Mouse (Mus musculus) C2C12 (cell line): Measurements from ENCODE around the gene Arsk. TPM values are rescaled to one million over a fixed set of nuclear protein-coding genes. Genes with fewer than 3 reads are reported as not detected.

Source experiments
- H3K27me3 ChIP-seq: one replicate; pipeline ENCODE4 v1.6.1; 2011; ENCODE audit not compliant: control insufficient read depth, insufficient read depth, insufficient read length
- H3K36me3 ChIP-seq: one replicate; pipeline ENCODE4 v1.6.1; 2011; ENCODE audit not compliant: control insufficient read depth, insufficient read depth
- H3K4me3 ChIP-seq: one replicate; pipeline ENCODE4 v1.5.1; 2011; ENCODE audit warnings: mild to moderate bottlenecking, control low read depth; ENCODE audit not compliant: poor library complexity, insufficient read depth, severe bottlenecking
- H3K79me2 ChIP-seq: one replicate; pipeline ENCODE4 v1.6.1; 2011; ENCODE audit not compliant: control insufficient read depth, insufficient read depth
- H3K79me3 ChIP-seq: one replicate; pipeline ENCODE4 v1.6.1; 2011; ENCODE audit warnings: low read depth, control low read depth
- H3ac ChIP-seq: one replicate; pipeline ENCODE3; 2011; ENCODE audit warnings: low read depth; ENCODE audit not compliant: control insufficient read depth, insufficient read length
- CEBPB ChIP-seq: IDR thresholded peaks from one replicate; pipeline ENCODE4 v1.6.1; 2011; ENCODE audit warnings: low read depth, mild to moderate bottlenecking, control low read depth, moderate library complexity
- CTCF ChIP-seq: IDR thresholded peaks from one replicate; pipeline ENCODE4 v1.5.1; 2011; ENCODE audit not compliant: control insufficient read depth, insufficient read depth, insufficient read length
- FOSL1 ChIP-seq: IDR thresholded peaks from one replicate; pipeline ENCODE4 v1.8.0; 2011; ENCODE audit warnings: mild to moderate bottlenecking, low read length; ENCODE audit not compliant: poor library complexity, insufficient read depth, severe bottlenecking
- MAX ChIP-seq: IDR thresholded peaks from one replicate; pipeline ENCODE4 v1.6.1; 2011; ENCODE audit warnings: mild to moderate bottlenecking, control low read depth
- MYOD1 ChIP-seq: IDR thresholded peaks from one replicate; pipeline ENCODE4 v1.6.1; 2011; ENCODE audit warnings: low read depth; ENCODE audit not compliant: control insufficient read depth, insufficient read length
- MYOG ChIP-seq: IDR thresholded peaks from one replicate; pipeline ENCODE4 v1.6.1; 2011; ENCODE audit not compliant: control insufficient read depth, insufficient read length; ENCODE audit errors: extremely low read depth
- USF1 ChIP-seq: IDR thresholded peaks from one replicate; pipeline ENCODE4 v1.6.1; 2011; ENCODE audit warnings: low read depth, mild to moderate bottlenecking, control low read depth, moderate library complexity
- polyA plus RNA-seq: library from polyadenylated mRNA; unstranded; fragments of >200 nt; fragmentation: generic; extraction: Trizol; gene quantifications from one replicate; pipeline ENCODE4 v1.2.1, GENCODE M21; 2012; ENCODE audit warnings: missing spikeins

Gene Arsk
- polyA plus RNA-seq, 1 experiment = 3.4 TPM

DNA sequence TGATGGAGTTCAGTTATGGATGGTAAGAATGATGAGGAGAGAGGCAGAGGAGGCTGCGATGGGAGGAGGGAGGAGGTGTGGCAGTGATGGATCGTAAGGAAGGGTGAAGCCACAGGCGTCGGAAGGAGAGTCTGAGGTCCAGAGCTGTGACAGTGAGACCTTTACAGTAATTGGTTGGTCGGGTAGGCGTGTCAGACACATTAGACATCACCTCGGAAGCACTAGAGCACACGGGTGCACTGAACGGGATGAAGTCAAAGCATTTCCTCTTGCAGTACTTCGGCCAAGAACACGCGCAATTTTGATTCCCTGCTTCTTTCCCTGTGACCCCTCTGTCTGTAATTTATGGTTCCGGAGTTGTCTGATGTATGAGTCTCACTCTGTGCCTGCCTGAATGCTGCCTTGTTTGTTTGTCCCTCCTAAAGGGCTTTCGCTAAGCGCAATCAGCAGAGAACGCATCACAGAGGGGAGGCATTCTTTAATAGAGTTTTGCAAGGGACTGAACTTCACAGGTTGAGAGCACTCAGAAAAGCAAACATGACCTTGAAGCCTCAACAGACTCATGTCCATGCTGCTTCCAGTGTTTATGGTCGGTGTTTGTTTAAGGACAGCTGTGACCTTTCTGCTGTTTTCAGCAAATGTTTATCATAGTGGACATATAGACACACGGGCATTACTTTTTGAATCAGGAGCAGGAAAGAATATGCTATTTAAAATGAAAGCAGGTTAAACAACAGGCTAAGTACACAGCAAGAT lies 10.8 kb upstream of the Arsk start:
- TF ChIP-seq MYOG (no peak), CTCF (no peak), MYOD1 (no peak), CEBPB (no peak), FOSL1 (no peak), USF1 (no peak), MAX (no peak)
- H3K79me3 ChIP-seq = peaks cover 1% of the 10 kb centered on the region
- no peaks in the 10 kb centered on the region for H3K79me2 ChIP-seq
- peaks cover 41% of the 10 kb centered on the region for H3K36me3 ChIP-seq
- H3K27me3 ChIP-seq = no peaks in the 10 kb centered on the region
- H3ac ChIP-seq = no peak overlapping the region
- H3K4me3 ChIP-seq = no peak overlapping the region

DNA sequence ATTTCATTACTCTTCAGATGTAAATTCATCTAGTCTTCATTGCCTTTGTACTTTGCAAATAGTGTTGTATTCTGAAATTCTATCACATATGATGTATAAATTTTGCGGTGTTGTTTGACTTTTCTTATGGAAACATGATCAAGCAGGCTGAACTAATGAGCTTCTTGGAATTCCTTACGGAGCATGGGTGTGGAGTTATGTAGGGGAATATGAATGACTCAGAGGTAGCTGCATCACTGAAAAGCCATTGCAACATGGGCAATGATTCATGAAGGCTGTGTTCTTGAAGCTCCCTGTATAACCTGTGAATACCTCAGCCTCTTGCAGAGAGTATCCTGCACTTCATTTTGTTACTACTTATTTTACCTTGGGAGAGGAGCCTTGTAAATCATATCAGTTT lies 3.5 kb upstream of the Arsk start:
- Histone ChIP-seq H3K79me2 (peaks cover 52% of the 10 kb centered on the region), H3ac (no peak overlapping the region), H3K36me3 (peaks cover 9% of the 10 kb centered on the region), H3K27me3 (no peaks in the 10 kb centered on the region), H3K4me3 (no peak overlapping the region), H3K79me3 (peaks cover 20% of the 10 kb centered on the region)
- TF ChIP-seq CTCF (no peak), CEBPB (peak; percentile 85)

- H3K36me3 ChIP-seq = peaks cover 5% of the 10 kb centered on the region
- H3K4me3 ChIP-seq = peak overlapping the region; percentile 86
Measured at GRCm38 (mm10) chr13:76098116-76098492, 356 bp downstream of the Arsk start.

GRCm38 (mm10) chr13:76074323-76074722 lies 24.1 kb downstream of the Arsk start:
- no peak for TF ChIP-seq CEBPB
- no peak for TF ChIP-seq MAX
- TF ChIP-seq USF1 = no peak
- no peak for TF ChIP-seq MYOD1
- no peak for TF ChIP-seq FOSL1
- TF ChIP-seq CTCF = no peak
- no peak for TF ChIP-seq MYOG

More at GRCm38 (mm10) chr13:76098116-76098492, 356 bp downstream of the Arsk start:
- H3ac ChIP-seq = peak overlapping the region; percentile 67
- peaks cover 18% of the 10 kb centered on the region for H3K79me3 ChIP-seq
- peaks cover 43% of the 10 kb centered on the region for H3K79me2 ChIP-seq
- H3K27me3 ChIP-seq = no peaks in the 10 kb centered on the region
- TF ChIP-seq USF1 (no peak), MYOG (no peak), FOSL1 (no peak), MYOD1 (no peak), CEBPB (no peak), CTCF (no peak), MAX (no peak)

GRCm38 (mm10) chr13:76064363-76064945 lies 34.0 kb downstream of the Arsk start:
- no peaks in the 10 kb centered on the region for H3K27me3 ChIP-seq
- no peaks in the 10 kb centered on the region for H3K79me3 ChIP-seq
- no peak for TF ChIP-seq MAX
- no peaks in the 10 kb centered on the region for H3K79me2 ChIP-seq
- peaks cover 7% of the 10 kb centered on the region for H3K36me3 ChIP-seq
- no peak overlapping the region for H3K4me3 ChIP-seq
- H3ac ChIP-seq = no peak overlapping the region

More at GRCm38 (mm10) chr13:76074323-76074722, 24.1 kb downstream of the Arsk start:
- Histone ChIP-seq H3ac (no peak overlapping the region), H3K79me3 (no peaks in the 10 kb centered on the region), H3K36me3 (no peaks in the 10 kb centered on the region), H3K27me3 (no peaks in the 10 kb centered on the region), H3K79me2 (no peaks in the 10 kb centered on the region), H3K4me3 (no peak overlapping the region)

DNA sequence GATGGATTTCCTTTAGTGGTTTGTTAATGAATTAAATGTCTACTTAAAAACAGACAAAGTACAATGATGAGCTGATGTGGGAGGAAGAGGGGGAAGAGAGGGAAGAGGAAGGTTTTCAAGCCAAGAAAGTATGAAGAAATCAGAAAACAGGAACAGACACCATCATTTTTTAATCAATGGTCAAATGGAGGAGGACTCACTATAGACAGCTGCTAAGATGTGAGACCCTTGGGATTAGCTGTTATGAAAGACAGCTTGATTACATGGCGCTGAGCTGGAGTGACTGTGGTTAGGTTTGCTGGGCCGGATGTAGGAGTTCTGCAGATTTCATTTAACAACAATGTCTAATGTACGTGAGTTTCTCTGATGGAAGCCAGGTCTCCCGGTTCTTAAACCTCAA lies 34.9 kb downstream of the Arsk start:
- Histone ChIP-seq H3K79me2 (no peaks in the 10 kb centered on the region), H3K27me3 (no peaks in the 10 kb centered on the region), H3K79me3 (no peaks in the 10 kb centered on the region), H3ac (no peak overlapping the region), H3K36me3 (peaks cover 7% of the 10 kb centered on the region), H3K4me3 (no peak overlapping the region)
- TF ChIP-seq FOSL1 (no peak), MYOD1 (no peak), MAX (no peak), USF1 (no peak), CEBPB (no peak), MYOG (no peak), CTCF (no peak)
